Mouse (Mus musculus): ENCODE results near the gene Slc6a19. TPM values are rescaled to one million over a fixed set of nuclear protein-coding genes. Genes with fewer than 3 reads are reported as not detected.
"Not testable (repeated sequence)": the region's sequence is repeated elsewhere in the genome, so short reads cannot be mapped to it uniquely, and the experiment has no call there.

The Slc6a19 gene
- total RNA-seq, 2 experiments from 2014 or later: not detected

DNA sequence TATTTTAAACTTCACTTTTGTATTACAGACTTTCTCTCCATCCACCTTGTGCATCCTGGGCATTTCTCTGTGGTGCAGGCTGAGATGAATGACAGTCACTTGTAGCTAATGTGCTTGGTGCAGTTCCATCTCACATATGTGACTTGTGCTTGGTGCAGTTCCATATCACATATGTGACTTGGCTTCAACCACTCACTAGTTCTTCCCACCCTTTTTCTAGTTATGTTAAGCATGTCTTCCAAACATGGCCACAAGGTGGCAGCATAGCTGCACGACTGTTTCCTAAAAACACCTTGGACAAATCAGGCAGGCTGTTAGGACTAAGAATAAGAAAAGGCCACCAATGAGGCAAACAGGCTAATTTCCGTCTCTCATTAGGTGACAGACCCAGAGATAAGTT lies 13.6 kb upstream of the Slc6a19 start:
- intact Hi-C loops (cut with DNase I): loop anchor here (1.0 kb wide), 2 partner anchors 104 to 189 kb away; no protein-coding TSS in a partner anchor
- DNase-seq (ENCODE audit: low spot score): no peak

DNA sequence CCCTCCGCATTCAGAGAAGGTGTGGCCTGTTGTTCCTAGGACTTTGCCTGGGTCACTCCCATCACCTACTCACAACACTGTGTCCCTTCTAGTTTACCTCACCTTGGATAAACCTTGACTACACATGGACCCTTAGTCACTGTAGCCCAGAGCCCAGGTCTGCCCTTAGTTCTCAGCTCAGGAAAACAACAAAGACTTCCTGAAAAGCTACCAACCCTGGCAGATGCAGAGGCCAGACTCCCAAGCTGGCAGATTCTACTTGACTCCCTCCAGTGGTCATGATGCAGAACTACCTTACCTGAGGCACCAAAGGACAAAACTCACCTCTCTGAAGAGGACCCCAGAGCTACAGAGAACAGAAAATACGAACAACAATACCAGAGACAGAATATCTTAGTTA lies 9.4 kb upstream of the Slc6a19 start:
- intact Hi-C loops (cut with DNase I): loop anchor here (5.0 kb wide), 2 partner anchors 67 to 202 kb away; no protein-coding TSS in a partner anchor
- no peak for DNase-seq (ENCODE audit: low spot score)

DNA sequence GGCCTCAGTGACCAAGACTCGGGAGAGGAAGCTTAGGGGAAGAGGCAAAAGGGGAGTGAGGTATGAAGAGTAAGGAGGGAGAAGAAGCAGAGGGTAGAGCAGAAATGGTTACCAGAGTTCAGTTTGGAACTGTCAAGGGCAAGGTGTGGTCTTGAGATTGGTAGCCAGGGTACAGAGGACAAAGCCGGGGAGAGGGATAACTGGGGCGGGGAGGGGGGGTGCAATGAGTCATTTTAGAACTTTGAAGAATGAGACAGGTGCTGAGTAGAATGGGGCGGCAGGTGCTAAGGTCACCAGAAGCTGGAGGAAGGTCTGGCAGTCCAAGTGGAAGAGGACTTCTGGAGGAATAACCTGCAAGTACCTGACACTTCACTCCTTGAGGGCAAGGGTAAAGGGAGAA lies 8.5 kb upstream of the Slc6a19 start:
- intact Hi-C loops (cut with DNase I): loop anchor here (5.0 kb wide), 2 partner anchors 66 to 201 kb away; no protein-coding TSS in a partner anchor
- DNase-seq (ENCODE audit: low spot score): no peak

- intact Hi-C loops (cut with DNase I): loop anchor here (5.0 kb wide), 2 partner anchors 65 to 200 kb away; no protein-coding TSS in a partner anchor
- DNase-seq (ENCODE audit: low spot score): no peak
Observed at GRCm38 (mm10) chr13:73712228-73712627, 7.6 kb upstream of the Slc6a19 start.

DNA sequence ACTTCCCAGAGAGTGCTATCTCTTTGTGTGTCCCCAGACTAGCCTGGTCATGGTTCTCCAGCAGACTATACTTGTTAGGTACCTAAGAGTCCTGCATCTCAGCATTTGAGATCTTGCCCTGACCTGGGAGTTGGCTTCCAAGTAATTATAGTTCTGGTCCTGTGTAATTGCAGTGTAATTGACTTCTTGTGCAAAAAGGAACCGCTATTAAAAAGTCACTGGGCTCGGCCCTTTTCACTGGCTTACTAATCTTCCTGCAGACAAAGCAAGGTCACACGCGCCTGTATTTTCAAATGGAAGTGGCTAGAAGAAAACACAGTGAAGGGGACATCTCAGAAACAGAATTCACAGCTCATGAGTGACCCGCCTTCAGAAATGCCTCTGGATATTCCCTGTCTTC lies 7.1 kb upstream of the Slc6a19 start:
- intact Hi-C loops (cut with DNase I): loop anchor here (5.0 kb wide), 2 partner anchors 65 to 200 kb away; no protein-coding TSS in a partner anchor
- no peak for DNase-seq (ENCODE audit: low spot score)

GRCm38 (mm10) chr13:73711221-73711620 lies 6.6 kb upstream of the Slc6a19 start:
- intact Hi-C loops (cut with DNase I): loop anchor here (5.0 kb wide), 2 partner anchors 64 to 199 kb away; no protein-coding TSS in a partner anchor
- DNase-seq (ENCODE audit: low spot score): no peak

DNA sequence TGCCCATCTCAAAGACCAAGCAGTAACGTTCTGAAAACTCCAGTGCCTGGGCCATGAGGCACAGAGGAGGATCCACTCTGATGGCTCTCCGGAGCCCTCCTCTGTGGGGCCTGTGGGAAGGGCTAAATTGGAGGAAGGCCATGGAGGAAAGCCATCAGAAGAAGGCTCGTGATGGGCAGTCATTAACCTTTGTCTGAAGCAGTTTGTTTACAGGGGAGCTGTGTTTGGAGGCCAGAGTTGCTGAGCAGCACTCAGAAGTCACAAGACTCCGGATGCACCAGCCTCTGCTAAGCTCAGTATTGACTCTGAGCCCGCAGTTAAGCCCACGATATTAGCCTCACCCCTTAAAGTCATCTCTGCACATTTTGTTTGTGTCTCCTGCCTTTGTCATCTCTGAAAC lies 4.8 kb upstream of the Slc6a19 start:
- intact Hi-C loops (cut with DNase I): no loop called here
- DNase-seq (ENCODE audit: low spot score): no peak

DNA sequence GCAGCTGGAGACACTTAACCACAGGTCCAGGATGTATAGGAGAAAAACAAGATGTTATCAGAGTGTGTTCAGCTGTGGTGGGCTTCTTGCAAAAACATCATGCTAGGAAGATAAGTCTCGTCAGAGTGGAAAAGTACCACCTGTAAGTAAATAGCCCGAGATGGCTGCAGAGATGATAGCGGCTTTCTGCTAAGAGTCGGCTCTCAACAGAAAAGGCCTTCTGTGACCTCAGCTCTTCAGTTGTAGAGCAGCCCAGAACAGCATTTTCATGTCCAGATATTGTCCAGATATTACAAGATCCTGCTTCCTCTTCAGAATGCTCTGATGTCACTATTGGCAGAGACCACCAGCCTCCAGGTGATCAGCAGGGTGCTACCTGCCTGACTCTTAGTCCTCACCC lies 1.2 kb downstream of the Slc6a19 start:
- intact Hi-C loops (cut with DNase I); DNase-seq (ENCODE audit: low spot score): not testable (repeated sequence)

GRCm38 (mm10) chr13:73702776-73703175 lies 1.9 kb downstream of the Slc6a19 start:
- intact Hi-C loops (cut with DNase I): no loop called here
- DNase-seq (ENCODE audit: low spot score): no peak

- intact Hi-C loops (cut with DNase I): no loop called here
- no peak for DNase-seq (ENCODE audit: low spot score)
Observed at GRCm38 (mm10) chr13:73701161-73701883, 3.3 kb downstream of the Slc6a19 start.

DNA sequence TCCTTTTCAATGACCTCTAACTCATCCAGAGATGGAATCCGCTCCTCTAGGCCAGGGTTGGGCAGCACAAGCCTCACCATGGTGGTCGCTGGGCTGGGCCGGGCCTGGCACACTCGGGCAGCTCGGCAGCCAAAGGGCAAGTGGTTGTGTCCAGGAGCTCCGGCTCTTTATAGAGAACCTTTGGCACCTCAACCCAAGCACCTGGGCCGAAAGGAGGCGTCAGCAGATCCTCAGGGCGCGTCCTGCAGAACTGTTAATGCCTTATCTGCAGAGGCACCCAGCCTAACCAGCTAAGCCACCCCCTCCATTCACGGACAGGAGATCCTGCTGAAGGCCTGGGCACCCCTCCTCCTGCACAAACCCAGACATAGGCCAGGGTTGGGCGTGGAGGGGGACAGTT lies 4.1 kb downstream of the Slc6a19 start:
- intact Hi-C loops (cut with DNase I): no loop called here

DNA sequence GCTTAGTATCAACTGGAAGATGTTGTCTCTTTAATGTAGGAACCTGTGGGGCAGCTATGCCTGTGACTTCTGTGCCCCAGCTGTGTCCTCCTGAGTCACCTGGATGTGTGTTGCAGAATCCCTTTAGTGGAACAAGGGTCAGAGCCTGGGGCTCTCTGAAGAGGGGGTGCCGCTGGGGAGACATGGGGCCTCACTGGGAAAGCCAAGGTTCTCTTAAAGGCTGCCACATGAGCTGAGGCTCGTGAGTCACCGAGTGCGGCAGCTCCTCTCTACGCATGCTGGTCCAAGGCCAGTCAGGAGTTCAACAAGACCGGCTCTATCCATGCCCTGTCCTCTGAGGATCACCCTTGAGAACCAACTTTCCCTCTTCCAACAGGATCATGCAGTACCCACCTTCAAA lies 5.0 kb downstream of the Slc6a19 start:
- intact Hi-C loops (cut with DNase I): no loop called here

More for the DNA sequence above, 4.1 kb downstream of the Slc6a19 start:
- DNase-seq (ENCODE audit: low spot score): no peak

GRCm38 (mm10) chr13:73696529-73696928 lies 8.1 kb downstream of the Slc6a19 start:
- no peak for DNase-seq (ENCODE audit: low spot score)
- intact Hi-C loops (cut with DNase I): no loop called here

More for the DNA sequence above, 5.0 kb downstream of the Slc6a19 start:
- no peak for DNase-seq (ENCODE audit: low spot score)

DNA sequence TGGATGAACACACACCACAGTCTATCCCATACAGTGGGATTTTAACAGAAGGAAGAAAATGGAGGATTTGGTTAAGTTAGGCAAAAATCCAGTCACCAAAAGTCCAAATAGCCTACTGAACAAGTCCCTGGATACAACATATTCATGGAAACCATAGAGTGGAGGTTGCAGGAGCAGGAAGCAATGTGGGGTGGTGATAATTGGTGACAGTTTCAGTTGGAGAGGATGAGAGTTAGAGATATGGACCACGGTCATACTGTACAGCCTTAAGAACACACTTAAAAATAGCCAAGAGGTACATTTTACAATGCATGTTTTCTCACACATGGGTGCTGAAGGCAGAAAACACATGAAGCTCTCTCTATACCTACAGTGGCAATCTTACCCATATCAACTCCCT lies 9.7 kb downstream of the Slc6a19 start:
- intact Hi-C loops (cut with DNase I): no loop called here
- DNase-seq (ENCODE audit: low spot score): no peak

GRCm38 (mm10) chr13:73693333-73693732 lies 11.3 kb downstream of the Slc6a19 start:
- DNase-seq (ENCODE audit: low spot score): no peak
- intact Hi-C loops (cut with DNase I): loop anchor here (2.0 kb wide), 1 partner anchor 47 kb away; no protein-coding TSS in a partner anchor

- no peak for DNase-seq (ENCODE audit: low spot score)
- intact Hi-C loops (cut with DNase I): loop anchor here (1.0 to 2.0 kb wide), 2 partner anchors 46 to 179 kb away; no protein-coding TSS in a partner anchor
Observed at GRCm38 (mm10) chr13:73692249-73692868, 12.3 kb downstream of the Slc6a19 start.

DNA sequence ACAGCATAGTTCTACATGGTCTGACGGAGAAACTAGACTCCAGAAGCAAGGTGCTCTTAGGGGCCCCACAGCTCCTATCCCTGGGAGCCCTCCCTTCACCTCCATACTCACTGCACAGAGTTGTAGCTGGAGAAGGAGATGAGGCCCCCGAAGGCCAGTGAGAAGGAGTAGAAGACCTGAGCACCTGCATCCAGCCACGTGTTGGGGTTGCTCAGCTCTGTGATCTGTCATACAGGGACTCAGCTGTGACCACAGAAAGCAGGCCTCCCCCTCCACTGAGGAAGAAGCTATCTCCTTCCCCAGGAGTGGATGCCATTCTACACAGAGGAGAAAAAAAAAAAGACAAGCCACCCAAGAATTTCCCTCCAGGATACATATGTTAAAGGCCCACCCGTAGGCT lies 15.7 kb downstream of the Slc6a19 start:
- intact Hi-C loops (cut with DNase I): no loop called here
- DNase-seq (ENCODE audit: low spot score): no peak

- no peak for DNase-seq (ENCODE audit: low spot score)
- intact Hi-C loops (cut with DNase I): no loop called here
Observed at GRCm38 (mm10) chr13:73687601-73688000, 17.1 kb downstream of the Slc6a19 start.

- intact Hi-C loops (cut with DNase I): no loop called here
- no peak for DNase-seq (ENCODE audit: low spot score)
Observed at GRCm38 (mm10) chr13:73685502-73685901, 19.2 kb downstream of the Slc6a19 start.

- intact Hi-C loops (cut with DNase I): no loop called here
Observed at GRCm38 (mm10) chr13:73684412-73684811, 20.3 kb downstream of the Slc6a19 start.

DNA sequence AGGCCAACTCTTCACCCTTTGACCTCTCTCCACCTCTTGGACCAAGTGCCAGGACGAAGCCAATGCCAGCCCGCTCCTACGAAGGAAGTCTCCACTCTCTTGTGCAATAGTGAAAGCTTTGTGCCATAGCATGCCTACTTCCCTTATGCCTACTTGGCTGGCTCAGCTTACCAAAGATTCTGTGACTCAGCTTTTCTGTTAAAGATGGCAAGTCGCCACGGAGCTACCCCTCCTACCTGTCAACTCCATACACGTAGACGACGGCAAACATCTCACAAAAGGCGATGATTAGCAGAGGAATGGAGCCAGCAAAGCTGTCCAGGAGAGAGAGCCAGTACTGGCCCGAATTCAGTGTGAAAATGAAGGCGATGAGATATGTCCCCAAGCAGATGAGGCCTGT lies 21.0 kb downstream of the Slc6a19 start:
- intact Hi-C loops (cut with DNase I): no loop called here
- no peak for DNase-seq (ENCODE audit: low spot score)

More at GRCm38 (mm10) chr13:73684412-73684811, 20.3 kb downstream of the Slc6a19 start:
- DNase-seq (ENCODE audit: low spot score): no peak
